Mouse (Mus musculus): Measurements from ENCODE around the gene Ptprb. TPM values are rescaled to one million over a fixed set of nuclear protein-coding genes. Genes with fewer than 3 reads are reported as not detected.

Gene Ptprb
- polyA plus RNA-seq, 1 experiment, result 10.5 TPM

DNA sequence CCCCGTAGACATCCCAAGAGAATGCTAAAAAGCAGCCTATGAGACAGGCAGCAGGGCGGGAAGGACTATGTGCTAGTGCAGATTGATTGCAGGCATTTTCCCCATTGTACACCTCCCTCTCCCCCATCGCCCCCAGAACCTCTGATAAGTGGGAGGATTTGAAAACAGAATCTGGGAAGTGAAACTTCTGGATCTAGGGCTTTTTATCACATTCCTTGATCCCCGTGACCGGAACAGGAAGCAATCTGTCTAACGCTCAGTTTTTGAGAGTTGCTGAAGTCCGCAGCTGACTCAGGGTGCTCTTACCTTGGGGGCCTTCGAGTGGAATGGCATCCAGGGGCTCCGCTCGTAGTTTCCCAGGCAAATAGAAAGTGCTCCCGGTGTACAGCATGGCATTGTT is 10.8 kb upstream of the Ptprb start:
- Histone ChIP-seq H3K27ac (ENCODE audit: insufficient read depth, low read length) (no peak overlapping the region), H3K4me1 (ENCODE audit: control insufficient read depth, insufficient read depth, low read length) (peaks cover 8% of the 10 kb centered on the region), H3K4me3 (ENCODE audit: insufficient read depth, low read length) (no peak overlapping the region)
- TF ChIP-seq CTCF (IDR thresholded peaks at IDR 0.05; ENCODE audit: extremely low read depth, insufficient read depth, low read length), result no peak
- no peak for TF ChIP-seq POLR2A (IDR thresholded peaks at IDR 0.05; ENCODE audit: extremely low read depth, insufficient read depth, low read length)

GRCm38 (mm10) chr10:116266561-116267433 is 8.5 kb upstream of the Ptprb start:
- TF ChIP-seq CTCF (IDR thresholded peaks at IDR 0.05; ENCODE audit: extremely low read depth, insufficient read depth, low read length) (no peak), POLR2A (IDR thresholded peaks at IDR 0.05; ENCODE audit: extremely low read depth, insufficient read depth, low read length) (no peak)
- no peak overlapping the region for H3K4me3 ChIP-seq (ENCODE audit: insufficient read depth, low read length)
- H3K4me1 ChIP-seq (ENCODE audit: control insufficient read depth, insufficient read depth, low read length), result peaks cover 2% of the 10 kb centered on the region; the same call in 1 of the 2 replicates
- H3K27ac ChIP-seq (ENCODE audit: insufficient read depth, low read length), result peak overlapping the region; percentile 35; the same call in 1 of the 2 replicates

GRCm38 (mm10) chr10:116267434-116267822 is 7.9 kb upstream of the Ptprb start:
- H3K4me3 ChIP-seq (ENCODE audit: insufficient read depth, low read length), result no peak overlapping the region

DNA sequence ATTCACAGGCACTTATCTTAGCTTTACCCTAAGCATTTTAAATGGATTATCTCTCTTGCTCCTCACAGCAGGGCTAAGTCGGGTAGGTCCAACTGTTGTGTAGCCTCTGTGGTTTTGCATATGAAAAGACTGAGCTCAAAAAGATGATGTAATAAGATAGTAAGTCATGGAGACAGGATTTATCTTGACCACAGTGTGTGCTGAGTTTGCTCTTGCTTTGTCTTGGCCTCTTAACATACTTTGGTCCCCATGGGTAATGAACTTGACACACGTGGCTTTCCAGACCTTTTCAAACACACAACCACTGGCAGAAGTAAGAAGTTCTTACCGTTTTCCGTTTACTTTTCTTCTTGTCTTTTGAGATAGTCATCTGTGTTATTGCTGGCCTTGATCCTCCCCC is 7.0 kb upstream of the Ptprb start:
- H3K4me3 ChIP-seq (ENCODE audit: insufficient read depth, low read length), result no peak overlapping the region
- H3K4me1 ChIP-seq (ENCODE audit: control insufficient read depth, insufficient read depth, low read length), result no peaks in the 10 kb centered on the region
- TF ChIP-seq POLR2A (IDR thresholded peaks at IDR 0.05; ENCODE audit: extremely low read depth, insufficient read depth, low read length) (no peak), CTCF (IDR thresholded peaks at IDR 0.05; ENCODE audit: extremely low read depth, insufficient read depth, low read length) (no peak)
- H3K27ac ChIP-seq (ENCODE audit: insufficient read depth, low read length), result no peak overlapping the region

More at GRCm38 (mm10) chr10:116267434-116267822, 7.9 kb upstream of the Ptprb start:
- Histone ChIP-seq H3K27ac (ENCODE audit: insufficient read depth, low read length) (peak overlapping the region; percentile 27; the same call in 1 of the 2 replicates), H3K4me1 (ENCODE audit: control insufficient read depth, insufficient read depth, low read length) (no peaks in the 10 kb centered on the region)
- TF ChIP-seq POLR2A (IDR thresholded peaks at IDR 0.05; ENCODE audit: extremely low read depth, insufficient read depth, low read length) (no peak), CTCF (IDR thresholded peaks at IDR 0.05; ENCODE audit: extremely low read depth, insufficient read depth, low read length) (no peak)

DNA sequence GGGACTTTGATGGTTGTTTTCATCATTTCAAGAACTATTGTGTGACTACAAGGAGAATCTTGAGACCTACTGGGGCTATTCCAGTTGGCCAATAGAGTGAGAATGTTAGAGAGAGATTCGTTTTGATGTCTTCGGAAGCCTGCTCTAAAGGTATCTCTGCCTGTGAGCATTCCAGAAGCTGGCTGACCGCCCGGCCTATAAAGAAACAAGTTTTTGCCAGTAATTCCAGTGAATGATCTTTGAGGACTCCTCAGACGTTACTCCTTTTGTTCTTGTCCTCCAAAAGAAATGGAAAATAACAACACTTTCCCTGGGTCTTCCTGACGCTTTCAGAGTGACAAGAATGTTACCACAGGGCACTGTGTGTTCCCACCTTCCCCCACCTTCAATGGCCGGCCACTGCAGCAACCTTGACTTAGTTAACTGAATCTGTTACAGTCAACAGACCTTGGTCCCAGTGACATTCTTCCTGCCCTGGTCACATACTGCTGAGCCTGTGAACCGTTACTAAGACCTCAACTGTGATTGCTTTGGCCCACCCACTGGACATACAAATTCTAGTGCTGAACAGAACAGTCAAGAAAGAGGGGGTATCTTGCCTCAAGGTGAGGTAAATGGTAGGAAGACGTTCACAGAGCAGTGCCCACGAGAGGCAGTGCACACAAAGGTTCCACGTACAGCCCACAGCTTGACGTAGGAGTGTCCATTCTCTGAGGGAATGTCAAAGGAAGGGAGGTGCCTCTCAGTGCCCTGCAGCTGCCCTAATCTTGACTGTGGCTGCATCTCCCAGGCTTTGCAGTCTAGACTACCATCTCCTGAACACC is 4.5 kb upstream of the Ptprb start:
- H3K27ac ChIP-seq (ENCODE audit: insufficient read depth, low read length), result peak overlapping the region; percentile 74

DNA sequence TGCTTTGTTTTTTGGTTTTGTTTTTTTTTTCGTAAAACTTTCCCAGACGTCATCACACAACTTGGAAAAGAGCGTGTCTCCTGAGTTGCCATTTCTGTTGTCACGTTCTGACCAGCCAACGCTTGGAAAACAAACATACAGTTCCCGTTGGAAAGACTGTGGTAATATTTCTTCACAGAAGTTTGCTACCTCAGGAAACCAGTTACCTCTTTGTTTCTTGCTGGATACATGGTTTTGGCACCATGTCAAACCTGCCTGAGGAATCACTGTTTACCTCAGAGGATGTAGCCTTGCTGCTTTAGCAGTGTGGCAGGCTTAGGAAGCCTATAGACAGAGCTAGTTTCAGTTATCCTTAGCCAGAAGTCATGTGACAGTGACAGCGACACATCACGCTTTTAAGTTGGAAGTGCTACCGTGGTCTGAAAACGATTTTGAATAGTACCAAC is 3.8 kb upstream of the Ptprb start:
- no peak overlapping the region for H3K4me3 ChIP-seq (ENCODE audit: insufficient read depth, low read length)
- TF ChIP-seq CTCF (IDR thresholded peaks at IDR 0.05; ENCODE audit: extremely low read depth, insufficient read depth, low read length), result no peak
- TF ChIP-seq POLR2A (IDR thresholded peaks at IDR 0.05; ENCODE audit: extremely low read depth, insufficient read depth, low read length), result no peak
- no peak overlapping the region for H3K27ac ChIP-seq (ENCODE audit: insufficient read depth, low read length)
- H3K4me1 ChIP-seq (ENCODE audit: control insufficient read depth, insufficient read depth, low read length), result no peaks in the 10 kb centered on the region

More for the DNA sequence above, 4.5 kb upstream of the Ptprb start:
- TF ChIP-seq CTCF (IDR thresholded peaks at IDR 0.05; ENCODE audit: extremely low read depth, insufficient read depth, low read length) (no peak), POLR2A (IDR thresholded peaks at IDR 0.05; ENCODE audit: extremely low read depth, insufficient read depth, low read length) (no peak)
- Histone ChIP-seq H3K4me1 (ENCODE audit: control insufficient read depth, insufficient read depth, low read length) (no peaks in the 10 kb centered on the region), H3K4me3 (ENCODE audit: insufficient read depth, low read length) (no peak overlapping the region)

DNA sequence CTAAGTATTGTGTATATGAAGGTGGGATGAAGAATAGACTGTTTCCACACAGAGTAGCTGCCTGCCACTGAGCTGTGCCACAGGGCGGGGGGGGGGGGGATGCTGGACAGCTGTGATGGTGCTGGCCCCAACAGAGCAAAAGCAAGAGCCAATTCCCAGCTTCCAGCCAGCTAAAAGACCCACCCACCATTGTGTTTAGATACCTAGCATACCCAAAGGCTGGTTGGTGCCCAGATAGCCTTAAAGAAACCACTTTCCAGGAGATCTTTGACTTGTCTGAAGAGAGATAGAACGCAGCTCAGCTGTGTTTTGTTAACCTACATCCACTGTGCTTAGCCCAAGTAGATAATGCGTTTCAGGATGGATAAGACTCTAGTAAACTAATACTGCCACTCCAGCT is 3.2 kb upstream of the Ptprb start:
- no peak for TF ChIP-seq CTCF (IDR thresholded peaks at IDR 0.05; ENCODE audit: extremely low read depth, insufficient read depth, low read length)
- TF ChIP-seq POLR2A (IDR thresholded peaks at IDR 0.05; ENCODE audit: extremely low read depth, insufficient read depth, low read length), result no peak
- H3K27ac ChIP-seq (ENCODE audit: insufficient read depth, low read length), result no peak overlapping the region
- H3K4me1 ChIP-seq (ENCODE audit: control insufficient read depth, insufficient read depth, low read length), result no peaks in the 10 kb centered on the region
- no peak overlapping the region for H3K4me3 ChIP-seq (ENCODE audit: insufficient read depth, low read length)

- TF ChIP-seq POLR2A (IDR thresholded peaks at IDR 0.05; ENCODE audit: extremely low read depth, insufficient read depth, low read length), result no peak
- no peak for TF ChIP-seq CTCF (IDR thresholded peaks at IDR 0.05; ENCODE audit: extremely low read depth, insufficient read depth, low read length)
- no peaks in the 10 kb centered on the region for H3K4me1 ChIP-seq (ENCODE audit: control insufficient read depth, insufficient read depth, low read length)
- H3K4me3 ChIP-seq (ENCODE audit: insufficient read depth, low read length), result no peak overlapping the region
- no peak overlapping the region for H3K27ac ChIP-seq (ENCODE audit: insufficient read depth, low read length)
These were observed 11.5 kb downstream of the Ptprb start for GRCm38 (mm10) chr10:116286697-116287344.

DNA sequence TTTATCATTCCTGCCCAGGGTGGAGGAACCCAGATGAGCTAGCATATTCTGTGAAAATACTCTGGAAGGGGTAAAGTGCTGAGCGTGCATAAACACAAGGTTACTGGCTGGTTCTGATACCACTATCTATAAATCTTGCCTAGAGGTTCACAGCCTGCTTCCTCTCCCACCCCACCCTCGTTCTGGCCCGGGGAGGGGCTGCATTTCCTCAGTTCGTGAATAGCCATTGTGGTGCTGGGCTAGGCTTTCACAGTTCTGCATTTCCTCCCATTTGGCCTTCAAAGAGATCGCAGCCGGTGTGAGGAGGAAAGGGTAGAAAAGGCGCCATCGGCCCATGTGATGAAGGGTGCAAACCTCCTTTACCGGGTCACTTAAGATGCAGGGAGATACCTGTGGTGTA is 12.8 kb downstream of the Ptprb start:
- Histone ChIP-seq H3K27ac (ENCODE audit: insufficient read depth, low read length) (peak overlapping the region; percentile 68; the same call in 1 of the 2 replicates), H3K4me3 (ENCODE audit: insufficient read depth, low read length) (no peak overlapping the region), H3K4me1 (ENCODE audit: control insufficient read depth, insufficient read depth, low read length) (no peaks in the 10 kb centered on the region)
- TF ChIP-seq CTCF (IDR thresholded peaks at IDR 0.05; ENCODE audit: extremely low read depth, insufficient read depth, low read length) (no peak), POLR2A (IDR thresholded peaks at IDR 0.05; ENCODE audit: extremely low read depth, insufficient read depth, low read length) (no peak)
